Mouse (Mus musculus): Measurements from ENCODE around the gene Ahdc1. TPM values are rescaled to one million over a fixed set of nuclear protein-coding genes. Genes with fewer than 3 reads are reported as not detected.

Ahdc1 gene
- total RNA-seq, 2 experiments from 2014 or later = 29.3 to 32.8 TPM

- DNase-seq = peak; percentile 68
These were observed 28.2 kb downstream of the Ahdc1 start for GRCm38 (mm10) chr4:133039116-133039819.

DNA sequence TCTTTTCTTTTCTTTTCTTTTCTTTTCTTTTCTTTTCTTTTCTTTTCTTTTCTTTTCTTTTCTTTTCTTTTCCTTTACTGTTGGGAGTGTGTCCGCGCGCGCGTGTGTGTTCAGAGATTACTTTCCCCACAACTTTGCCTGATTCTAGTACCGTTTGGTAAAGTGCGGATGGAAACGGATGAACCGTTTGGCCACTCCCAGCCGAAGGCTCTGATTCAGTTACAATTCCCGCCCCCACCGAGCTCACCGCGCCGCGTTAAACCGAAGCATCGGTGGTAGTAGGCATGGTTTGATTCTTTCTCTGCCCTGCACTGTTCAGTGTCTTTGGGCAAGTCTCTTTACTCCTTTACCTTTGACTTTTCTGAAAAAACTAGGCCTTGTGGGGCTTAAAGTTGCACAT lies 28.8 kb downstream of the Ahdc1 start:
- no peak for DNase-seq

DNA sequence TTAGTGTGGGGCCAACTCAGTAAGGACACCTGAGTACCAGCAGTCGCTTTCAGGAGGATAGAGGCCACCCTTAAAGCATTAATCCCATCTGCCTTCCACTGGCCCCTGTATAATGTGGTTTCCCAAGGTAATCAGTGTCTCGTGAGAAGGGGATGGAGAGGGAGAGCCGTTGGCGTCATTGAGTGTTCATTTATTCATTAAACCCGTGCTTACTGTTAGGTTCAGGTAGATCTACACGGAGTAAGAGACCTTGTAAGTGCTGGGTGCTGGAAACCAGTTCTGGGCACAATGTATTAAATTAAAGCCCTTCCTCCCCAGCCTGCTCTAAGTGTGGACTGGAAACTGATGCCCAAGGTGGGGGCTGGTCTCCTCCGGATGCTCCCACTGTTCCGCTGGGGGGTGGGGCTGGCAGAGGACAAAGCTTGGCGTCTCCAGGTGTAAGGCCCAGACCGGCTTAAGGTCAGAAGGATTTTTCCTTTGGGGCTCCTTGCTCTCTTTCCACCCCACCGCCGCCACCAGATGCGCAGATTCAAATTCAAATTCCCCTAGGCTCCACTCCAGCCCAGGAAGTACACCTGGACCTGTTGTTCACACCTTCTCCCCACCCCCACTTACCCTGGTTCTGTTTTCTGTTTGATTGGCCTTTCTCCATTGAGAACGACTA lies 29.3 kb downstream of the Ahdc1 start:
- DNase-seq = no peak

GRCm38 (mm10) chr4:133042244-133042643 lies 31.2 kb downstream of the Ahdc1 start:
- DNase-seq = no peak

DNA sequence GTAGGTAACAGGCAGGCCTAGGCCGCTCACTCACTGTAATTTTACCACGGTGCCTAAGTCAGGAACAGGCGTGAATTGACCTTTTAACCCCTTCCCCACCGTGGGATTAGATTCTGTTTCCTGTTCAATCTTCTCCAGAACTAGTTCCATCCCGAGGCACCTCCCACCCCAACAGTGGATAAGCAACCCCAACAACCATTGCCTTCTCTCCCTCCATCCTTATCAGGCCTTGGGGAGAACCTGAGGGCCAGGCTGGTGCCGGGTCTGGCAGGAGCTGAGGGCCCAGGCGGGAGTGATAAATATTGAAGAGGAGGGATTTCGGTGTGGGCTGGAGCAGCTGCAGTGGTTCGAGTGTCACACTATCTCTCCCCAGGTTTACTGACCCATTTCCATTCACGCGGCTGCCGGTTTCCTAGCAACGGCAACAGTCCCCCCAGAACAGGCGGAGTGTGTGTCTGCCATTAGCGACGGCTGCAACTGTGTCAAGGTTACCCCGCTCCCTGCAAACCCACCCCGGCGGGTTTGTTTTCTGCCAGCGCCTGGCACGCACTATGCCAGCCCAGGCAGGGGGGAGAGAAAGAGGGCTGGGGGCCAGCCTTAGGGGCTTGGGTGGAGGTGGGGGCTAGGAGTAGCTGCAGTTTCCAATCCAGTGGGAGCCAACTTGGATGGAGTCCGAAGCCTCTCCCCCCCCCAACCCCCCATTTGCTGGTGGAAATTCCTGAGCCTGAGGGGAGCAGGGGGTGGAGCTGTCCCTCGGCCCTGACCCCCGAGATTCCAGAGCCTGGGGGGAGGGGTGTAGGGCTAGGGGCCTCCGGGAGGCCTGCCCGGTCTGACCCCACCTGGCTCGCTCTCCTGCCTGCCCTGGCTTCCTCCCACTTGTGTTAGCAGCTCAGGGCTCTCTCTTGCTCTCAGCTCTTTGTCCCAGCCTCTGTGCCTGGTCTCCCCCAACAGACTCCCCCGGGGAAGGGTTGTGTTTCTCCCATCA lies 31.9 kb downstream of the Ahdc1 start:
- no peak for DNase-seq

DNA sequence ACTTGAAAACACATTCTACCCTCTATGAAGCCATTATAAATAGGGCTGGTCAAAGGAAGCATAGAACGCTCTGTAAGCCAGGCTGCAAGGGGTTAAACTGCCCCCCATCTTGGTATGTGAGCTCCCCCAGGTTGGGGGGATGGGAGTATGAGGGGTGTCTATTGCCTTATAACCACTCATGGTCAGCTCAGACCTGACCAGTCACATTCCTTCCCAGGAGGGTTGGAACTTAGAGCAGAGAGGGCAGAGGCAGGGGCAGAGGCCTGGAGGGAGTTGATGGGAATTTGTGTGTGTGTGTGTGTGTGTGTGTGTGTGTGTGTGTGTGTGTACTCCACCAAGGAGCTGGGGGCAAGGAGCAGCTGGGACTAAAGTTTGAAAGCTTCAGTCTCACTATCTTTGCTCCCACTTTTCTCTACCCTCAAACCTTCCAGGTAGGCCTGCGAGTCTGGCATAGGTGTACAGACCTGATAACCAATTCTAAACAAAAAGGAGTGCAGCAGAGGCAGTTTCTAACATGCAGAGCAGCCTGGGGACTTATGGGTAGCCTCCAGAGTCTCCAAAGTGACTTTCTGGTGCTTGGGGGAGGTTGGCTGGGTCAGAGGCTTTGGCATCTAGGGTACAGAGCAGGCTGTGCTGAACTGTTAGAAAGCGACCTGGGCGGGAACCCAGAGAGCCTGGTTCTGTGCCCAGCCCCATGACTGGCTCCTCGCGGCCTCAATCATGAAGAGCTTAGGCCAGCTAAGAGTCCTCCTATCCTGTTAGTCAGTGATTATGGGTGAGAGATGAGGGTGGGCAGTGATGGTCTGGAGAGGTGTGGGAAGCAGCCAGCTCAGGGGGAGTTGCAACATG lies 33.0 kb downstream of the Ahdc1 start:
- DNase-seq = peak; percentile 85

GRCm38 (mm10) chr4:133044647-133045094 lies 33.6 kb downstream of the Ahdc1 start:
- DNase-seq = no peak

GRCm38 (mm10) chr4:133045771-133046474 lies 34.9 kb downstream of the Ahdc1 start:
- DNase-seq = no peak

- DNase-seq = no peak
These were observed 35.8 kb downstream of the Ahdc1 start for GRCm38 (mm10) chr4:133046691-133047352.

GRCm38 (mm10) chr4:133047353-133048105 lies 36.5 kb downstream of the Ahdc1 start:
- DNase-seq = no peak

- no peak for DNase-seq
These were observed 38.2 kb downstream of the Ahdc1 start for GRCm38 (mm10) chr4:133049071-133049920.

DNA sequence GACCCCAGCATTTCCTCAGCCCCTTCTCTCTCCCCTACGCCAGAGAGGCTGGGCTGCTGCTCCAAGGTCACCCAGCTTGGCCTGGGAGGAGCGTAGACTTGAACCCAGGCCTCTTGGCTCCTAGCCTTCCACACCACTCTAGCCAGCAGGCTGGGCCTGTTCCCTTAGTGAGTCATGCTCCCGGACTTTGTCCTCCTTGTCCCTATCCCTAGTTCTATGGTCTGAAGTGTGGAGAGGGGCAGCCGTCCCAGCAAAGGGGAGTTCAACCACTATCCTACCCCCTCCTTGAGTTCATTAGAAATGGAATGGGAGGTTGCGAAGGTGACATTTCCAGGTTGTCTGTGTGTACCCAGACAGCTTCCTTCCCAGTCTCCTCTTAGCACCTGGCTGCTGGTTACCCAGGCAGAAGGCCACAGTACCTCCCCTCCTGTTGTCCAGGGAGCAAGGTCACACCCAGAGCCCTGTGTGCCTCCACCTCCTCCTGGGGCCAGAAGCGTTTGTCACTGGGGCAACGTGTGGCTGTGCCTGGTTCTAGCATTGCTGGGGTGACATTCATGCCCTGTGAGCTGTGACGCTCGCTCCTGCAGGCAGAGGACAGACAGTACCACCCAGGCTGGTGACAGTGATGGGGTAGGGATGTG lies 39.3 kb downstream of the Ahdc1 start:
- DNase-seq = no peak

GRCm38 (mm10) chr4:133050837-133051549 lies 39.9 kb downstream of the Ahdc1 start:
- no peak for DNase-seq

DNA sequence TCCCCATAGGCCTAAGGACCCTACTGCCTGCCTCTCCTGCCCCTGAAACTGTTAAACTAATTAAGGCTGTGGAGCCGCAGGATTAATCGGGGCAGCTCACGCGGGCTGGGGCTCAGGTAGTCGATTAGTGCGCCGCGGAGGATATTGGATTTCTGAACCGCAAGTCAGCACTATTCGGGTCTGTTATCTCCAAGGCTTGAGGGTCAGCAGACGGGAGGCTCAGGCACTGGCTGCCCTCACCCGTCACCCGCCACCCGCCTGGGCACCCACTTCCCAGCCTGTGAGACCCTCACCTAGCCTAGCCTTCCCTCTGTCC lies 40.4 kb downstream of the Ahdc1 start:
- no peak for DNase-seq

- DNase-seq = no peak
These were observed 41.1 kb downstream of the Ahdc1 start for GRCm38 (mm10) chr4:133052029-133052745.

GRCm38 (mm10) chr4:133052995-133053572 lies 42.0 kb downstream of the Ahdc1 start:
- no peak for DNase-seq

DNA sequence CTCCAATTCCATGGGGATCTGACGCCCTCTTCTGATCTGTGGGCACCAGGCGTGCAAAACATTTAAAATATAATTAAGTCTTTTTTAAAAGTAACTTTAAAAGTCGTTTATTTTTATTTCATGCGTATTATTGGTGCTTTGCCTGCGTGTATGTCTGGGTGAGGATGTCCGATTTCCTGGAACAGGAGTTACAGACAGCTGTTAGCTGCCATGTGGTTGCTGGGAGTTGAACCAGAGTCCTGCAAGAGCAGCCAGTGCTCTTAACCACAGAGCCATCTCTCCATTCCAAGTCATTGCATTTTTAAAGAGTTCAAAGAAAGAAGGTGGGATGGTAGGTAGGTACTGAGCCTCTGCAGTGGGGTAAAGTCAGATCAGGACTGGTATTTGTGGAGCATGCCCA lies 43.5 kb downstream of the Ahdc1 start:
- no peak for DNase-seq

All from gastrocnemius, postnatal 25 days (tissue).